Mouse (Mus musculus): ENCODE results near the gene Vamp8. TPM values are rescaled to one million over a fixed set of nuclear protein-coding genes. Genes with fewer than 3 reads are reported as not detected.

The Vamp8 gene
- polyA plus RNA-seq, 1 experiment: 453 TPM

- no peak overlapping the region for H3K4me3 ChIP-seq (ENCODE audit: insufficient read depth, low read depth, low read length)
- DNase-seq: no peak
- H3K27ac ChIP-seq (ENCODE audit: insufficient read depth, low read depth, low read length): peak overlapping the region; percentile 94
- TF ChIP-seq CTCF (conservative IDR thresholded peaks at IDR 0.05; ENCODE audit: insufficient read depth, insufficient read length, low read depth, low read length) (no peak), POLR2A (IDR thresholded peaks at IDR 0.05; ENCODE audit: low read depth, low read length) (no peak)
- 32% methylated on average over 2 of the region's 2 CpGs for WGBS
- H3K36me3 ChIP-seq (ENCODE audit: control insufficient read depth, insufficient read depth, low read length): peaks cover 7% of the 10 kb centered on the region; the same call in 1 of the 2 replicates
- no peaks in the 10 kb centered on the region for H3K27me3 ChIP-seq (replicated peaks; ENCODE audit: control insufficient read depth, insufficient read depth, low read length)
- H3K4me1 ChIP-seq (ENCODE audit: control insufficient read depth, insufficient read depth, low read length): peaks cover 27% of the 10 kb centered on the region; the same call in 1 of the 2 replicates
Observed at GRCm38 (mm10) chr6:72359343-72359742, 31.2 kb downstream of the Vamp8 start.

- peak; percentile 47 for TF ChIP-seq POLR2A (IDR thresholded peaks at IDR 0.05; ENCODE audit: low read depth, low read length)
- no peak for TF ChIP-seq CTCF (conservative IDR thresholded peaks at IDR 0.05; ENCODE audit: insufficient read depth, insufficient read length, low read depth, low read length)
- Histone ChIP-seq H3K4me3 (ENCODE audit: insufficient read depth, low read depth, low read length) (no peak overlapping the region), H3K36me3 (ENCODE audit: control insufficient read depth, insufficient read depth, low read length) (peaks cover 7% of the 10 kb centered on the region; the same call in 1 of the 2 replicates), H3K27ac (ENCODE audit: insufficient read depth, low read depth, low read length) (no peak overlapping the region), H3K27me3 (replicated peaks; ENCODE audit: control insufficient read depth, insufficient read depth, low read length) (no peaks in the 10 kb centered on the region), H3K4me1 (ENCODE audit: control insufficient read depth, insufficient read depth, low read length) (peaks cover 30% of the 10 kb centered on the region; the same call in 1 of the 2 replicates)
- no peak for DNase-seq
- WGBS: 75% methylated on average over 10 of the region's 10 CpGs
Observed at GRCm38 (mm10) chr6:72358086-72358764, 32.3 kb downstream of the Vamp8 start.

DNA sequence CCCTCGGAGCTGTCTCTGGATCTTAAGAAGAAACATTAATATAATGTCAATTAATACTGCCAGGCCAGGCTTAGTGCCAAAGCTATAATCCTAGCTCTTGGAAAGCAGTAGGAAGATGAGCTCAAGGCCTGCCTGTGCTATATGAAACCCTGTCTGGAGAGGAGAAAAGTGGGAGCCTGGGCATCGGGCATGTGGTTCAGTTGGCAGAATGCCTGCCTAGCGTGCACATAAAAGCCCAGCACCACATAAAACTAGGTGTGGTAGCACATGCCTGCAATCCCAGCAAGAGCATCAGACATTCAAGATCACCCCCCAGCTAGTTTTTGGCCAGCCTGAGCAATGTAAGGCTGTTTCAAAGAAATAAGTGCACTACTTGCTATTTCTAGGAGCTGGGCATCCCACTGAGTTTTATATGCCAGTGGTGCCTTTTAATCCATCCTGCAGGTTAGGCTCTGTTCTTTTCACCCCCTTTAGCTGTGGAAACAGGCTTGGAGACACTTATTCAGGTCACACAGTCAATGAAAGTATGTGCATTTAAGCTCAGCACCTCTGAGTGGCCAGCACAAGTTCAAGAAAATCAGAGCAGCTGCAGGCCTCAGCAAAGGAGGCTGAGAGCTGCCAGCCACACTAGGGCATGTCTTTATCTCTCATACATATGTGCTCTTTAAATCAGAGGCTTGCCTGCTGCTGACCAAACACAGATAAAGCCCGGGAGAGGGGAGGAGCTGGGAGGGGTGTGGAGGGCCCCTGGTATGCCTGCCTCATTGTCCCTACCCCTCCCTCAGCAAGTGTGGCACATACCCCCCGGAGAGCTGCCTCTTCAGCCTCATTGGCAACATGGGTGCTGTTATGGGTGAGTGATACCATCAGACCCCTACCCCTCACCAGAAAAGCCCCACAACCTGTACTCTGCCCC lies 33.1 kb downstream of the Vamp8 start:
- peak; percentile 40 for DNase-seq
- 50% methylated on average over 5 of the region's 5 CpGs for WGBS
- Histone ChIP-seq H3K27me3 (replicated peaks; ENCODE audit: control insufficient read depth, insufficient read depth, low read length) (no peaks in the 10 kb centered on the region), H3K4me1 (ENCODE audit: control insufficient read depth, insufficient read depth, low read length) (peaks cover 33% of the 10 kb centered on the region; the same call in 1 of the 2 replicates), H3K27ac (ENCODE audit: insufficient read depth, low read depth, low read length) (no peak overlapping the region), H3K4me3 (ENCODE audit: insufficient read depth, low read depth, low read length) (peak overlapping the region; percentile 8; the same call in 1 of the 2 replicates), H3K36me3 (ENCODE audit: control insufficient read depth, insufficient read depth, low read length) (peaks cover 7% of the 10 kb centered on the region; the same call in 1 of the 2 replicates)
- no peak for TF ChIP-seq CTCF (conservative IDR thresholded peaks at IDR 0.05; ENCODE audit: insufficient read depth, insufficient read length, low read depth, low read length)
- no peak for TF ChIP-seq POLR2A (IDR thresholded peaks at IDR 0.05; ENCODE audit: low read depth, low read length)

DNA sequence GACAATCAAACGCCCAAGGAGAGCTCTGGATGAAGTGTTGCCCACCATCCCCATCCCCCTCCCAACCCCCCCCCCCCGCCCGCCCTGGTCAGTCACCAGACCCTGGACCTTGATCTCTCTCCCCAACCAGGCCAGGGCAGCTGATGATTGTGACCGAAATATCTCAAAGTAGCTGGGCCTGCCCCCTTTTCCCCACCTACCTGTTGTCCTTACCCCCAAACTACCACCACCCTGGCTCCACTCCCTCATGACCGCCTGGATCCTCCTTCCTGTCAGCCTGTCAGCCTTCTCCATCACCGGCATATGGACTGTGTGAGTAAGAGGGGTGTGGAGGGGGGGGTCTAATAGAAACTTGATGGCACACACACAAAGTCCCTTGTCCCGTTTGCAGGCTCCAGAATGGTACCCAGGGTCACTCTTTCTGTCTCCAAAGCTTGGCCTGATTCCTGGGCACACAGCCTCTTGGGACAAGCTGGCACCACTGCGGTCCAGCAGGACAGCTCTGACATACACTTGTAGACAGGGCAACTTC lies 34.4 kb downstream of the Vamp8 start:
- no peak for TF ChIP-seq CTCF (conservative IDR thresholded peaks at IDR 0.05; ENCODE audit: insufficient read depth, insufficient read length, low read depth, low read length)
- TF ChIP-seq POLR2A (IDR thresholded peaks at IDR 0.05; ENCODE audit: low read depth, low read length): no peak
- Histone ChIP-seq H3K4me1 (ENCODE audit: control insufficient read depth, insufficient read depth, low read length) (peaks cover 36% of the 10 kb centered on the region; the same call in 1 of the 2 replicates), H3K27me3 (replicated peaks; ENCODE audit: control insufficient read depth, insufficient read depth, low read length) (no peaks in the 10 kb centered on the region), H3K36me3 (ENCODE audit: control insufficient read depth, insufficient read depth, low read length) (peaks cover 7% of the 10 kb centered on the region; the same call in 1 of the 2 replicates), H3K27ac (ENCODE audit: insufficient read depth, low read depth, low read length) (peak overlapping the region; percentile 92), H3K4me3 (ENCODE audit: insufficient read depth, low read depth, low read length) (peak overlapping the region; percentile 73)
- WGBS: 29% methylated on average over 8 of the region's 8 CpGs
- DNase-seq: peak; percentile 72

GRCm38 (mm10) chr6:72355066-72355911 lies 35.2 kb downstream of the Vamp8 start, which contains the start of gene Tmem150a:
Gene Tmem150a (plus strand): TSS chr6:72355447.
- Histone ChIP-seq H3K27me3 (replicated peaks; ENCODE audit: control insufficient read depth, insufficient read depth, low read length) (no peaks in the 10 kb centered on the region), H3K4me1 (ENCODE audit: control insufficient read depth, insufficient read depth, low read length) (peaks cover 38% of the 10 kb centered on the region; the same call in 1 of the 2 replicates), H3K36me3 (ENCODE audit: control insufficient read depth, insufficient read depth, low read length) (peaks cover 4% of the 10 kb centered on the region; the same call in 1 of the 2 replicates), H3K4me3 (ENCODE audit: insufficient read depth, low read depth, low read length) (peak within 1 kb of the TSS; percentile 73), H3K27ac (ENCODE audit: insufficient read depth, low read depth, low read length) (peak within 1 kb of the TSS; percentile 96)
- peak; percentile 95 for DNase-seq
- WGBS: under 1% methylated on average over 69 of the region's 71 CpGs
- TF ChIP-seq CTCF (conservative IDR thresholded peaks at IDR 0.05; ENCODE audit: insufficient read depth, insufficient read length, low read depth, low read length) (peak; percentile 29; the same call in 1 of the 2 replicates), POLR2A (IDR thresholded peaks at IDR 0.05; ENCODE audit: low read depth, low read length) (no peak)

DNA sequence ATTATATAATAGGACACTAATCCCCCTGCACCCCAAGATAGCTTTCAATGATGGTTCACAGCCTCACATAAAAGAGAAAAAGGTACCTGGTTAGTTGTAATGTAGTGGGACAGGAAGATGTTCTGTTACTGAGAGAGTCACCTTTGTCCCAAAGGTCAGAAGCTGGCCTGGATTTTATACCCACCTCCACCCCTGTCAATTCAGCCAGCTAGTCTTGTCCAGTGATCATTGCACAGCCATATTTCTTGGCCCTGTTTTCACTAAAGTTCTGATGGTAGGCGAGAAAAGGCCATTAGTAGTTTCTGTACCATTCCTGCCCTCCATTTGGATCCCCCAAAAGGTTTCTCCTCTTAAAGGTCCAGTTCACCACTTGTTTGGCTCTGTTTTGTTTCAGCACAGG lies 36.5 kb downstream of the Vamp8 start:
- Histone ChIP-seq H3K4me3 (ENCODE audit: insufficient read depth, low read depth, low read length) (no peak overlapping the region), H3K27ac (ENCODE audit: insufficient read depth, low read depth, low read length) (peak overlapping the region; percentile 80; the same call in 1 of the 2 replicates), H3K36me3 (ENCODE audit: control insufficient read depth, insufficient read depth, low read length) (no peaks in the 10 kb centered on the region; the same call in 1 of the 2 replicates), H3K4me1 (ENCODE audit: control insufficient read depth, insufficient read depth, low read length) (peaks cover 42% of the 10 kb centered on the region), H3K27me3 (replicated peaks; ENCODE audit: control insufficient read depth, insufficient read depth, low read length) (no peaks in the 10 kb centered on the region)
- peak; percentile 57 for DNase-seq
- TF ChIP-seq POLR2A (IDR thresholded peaks at IDR 0.05; ENCODE audit: low read depth, low read length): no peak
- no peak for TF ChIP-seq CTCF (conservative IDR thresholded peaks at IDR 0.05; ENCODE audit: insufficient read depth, insufficient read length, low read depth, low read length)
- 47% methylated on average over 1 of the region's 1 CpGs for WGBS

Data from kidney, adult 2 months (tissue).